Mouse (Mus musculus): ENCODE measurements around the gene Foxo3. TPM values are rescaled to one million over a fixed set of nuclear protein-coding genes. Genes with fewer than 3 reads are reported as not detected.
A peak's percentile ranks its signal among the peaks of the same experiment; 100 is the strongest.

Foxo3 gene
- polyA plus RNA-seq, 1 experiment from 2014 or later, result 7.1 TPM

DNA sequence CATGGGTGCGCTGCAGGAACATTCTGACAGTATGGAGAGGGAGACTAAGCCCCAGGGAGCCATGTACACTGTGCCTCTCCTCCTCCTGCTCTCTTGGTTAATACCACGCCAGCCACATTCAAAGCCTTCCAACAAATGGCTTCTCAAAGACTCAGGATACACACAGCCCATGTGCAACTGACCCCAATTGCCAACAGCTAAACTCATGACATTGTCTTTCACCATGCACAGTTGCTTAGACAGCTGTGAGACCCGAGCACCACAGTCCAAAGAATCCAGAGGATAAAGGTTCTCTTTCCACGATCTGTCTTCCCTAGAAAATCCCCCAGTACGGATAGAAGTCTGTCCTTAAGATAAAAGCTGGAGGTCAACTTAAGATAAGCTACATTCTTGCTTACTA is 27.9 kb downstream of the Foxo3 start:
- no peak overlapping the region for H3K4me3 ChIP-seq (ENCODE audit: control insufficient read depth in 1 of 2, insufficient read depth in 1 of 2, low read depth in 1 of 2, low read length in 2 of 2)

GRCm38 (mm10) chr10:42248156-42248555 is 28.4 kb downstream of the Foxo3 start:
- Histone ChIP-seq H3K27me3 (ENCODE audit: control insufficient read depth, insufficient read depth, low read length) (no peaks in the 10 kb centered on the region), H3K9ac (ENCODE audit: low read length) (no peak overlapping the region), H3K4me1 (ENCODE audit: control insufficient read depth in 2 of 2, insufficient read depth in 2 of 2, low read length in 2 of 2) (peaks cover 50 to 76% of the 10 kb centered on the region in 2 experiments), H3K9me3 (ENCODE audit: control insufficient read depth, low read length) (no peaks in the 10 kb centered on the region), H3K4me2 (ENCODE audit: low read length) (peak overlapping the region; percentile 38), H3K27ac (replicated peaks in 1 of 2; ENCODE audit: control insufficient read depth in 1 of 2, insufficient read depth in 1 of 2, low read depth in 2 of 2, low read length in 2 of 2) (no peak overlapping the region), H3K36me3 (ENCODE audit: control insufficient read depth, insufficient read depth, low read length) (no peaks in the 10 kb centered on the region), H3K4me3 (ENCODE audit: control insufficient read depth in 1 of 2, insufficient read depth in 1 of 2, low read depth in 1 of 2, low read length in 2 of 2) (no peak overlapping the region)
- no peak for ATAC-seq (ENCODE audit: insufficient number of reproducible peaks, insufficient read depth, low FRiP score, low read depth)
- 55% methylated on average over 4 of the region's 4 CpGs for WGBS

More for the DNA sequence above, 27.9 kb downstream of the Foxo3 start:
- Histone ChIP-seq H3K9me3 (ENCODE audit: control insufficient read depth, low read length) (no peaks in the 10 kb centered on the region), H3K4me1 (ENCODE audit: control insufficient read depth in 2 of 2, insufficient read depth in 2 of 2, low read length in 2 of 2) (peaks cover 50 to 76% of the 10 kb centered on the region in 2 experiments), H3K4me2 (ENCODE audit: low read length) (0 out of 2 replicates have a peak overlapping the region, but pooled peaks have one; percentile 2), H3K36me3 (ENCODE audit: control insufficient read depth, insufficient read depth, low read length) (no peaks in the 10 kb centered on the region), H3K9ac (ENCODE audit: low read length) (no peak overlapping the region), H3K27me3 (ENCODE audit: control insufficient read depth, insufficient read depth, low read length) (no peaks in the 10 kb centered on the region), H3K27ac (replicated peaks in 1 of 2; ENCODE audit: control insufficient read depth in 1 of 2, insufficient read depth in 1 of 2, low read depth in 2 of 2, low read length in 2 of 2) (no peak overlapping the region)
- no peak for ATAC-seq (ENCODE audit: insufficient number of reproducible peaks, insufficient read depth, low FRiP score, low read depth)
- WGBS, result 47% methylated on average over 5 of the region's 5 CpGs

DNA sequence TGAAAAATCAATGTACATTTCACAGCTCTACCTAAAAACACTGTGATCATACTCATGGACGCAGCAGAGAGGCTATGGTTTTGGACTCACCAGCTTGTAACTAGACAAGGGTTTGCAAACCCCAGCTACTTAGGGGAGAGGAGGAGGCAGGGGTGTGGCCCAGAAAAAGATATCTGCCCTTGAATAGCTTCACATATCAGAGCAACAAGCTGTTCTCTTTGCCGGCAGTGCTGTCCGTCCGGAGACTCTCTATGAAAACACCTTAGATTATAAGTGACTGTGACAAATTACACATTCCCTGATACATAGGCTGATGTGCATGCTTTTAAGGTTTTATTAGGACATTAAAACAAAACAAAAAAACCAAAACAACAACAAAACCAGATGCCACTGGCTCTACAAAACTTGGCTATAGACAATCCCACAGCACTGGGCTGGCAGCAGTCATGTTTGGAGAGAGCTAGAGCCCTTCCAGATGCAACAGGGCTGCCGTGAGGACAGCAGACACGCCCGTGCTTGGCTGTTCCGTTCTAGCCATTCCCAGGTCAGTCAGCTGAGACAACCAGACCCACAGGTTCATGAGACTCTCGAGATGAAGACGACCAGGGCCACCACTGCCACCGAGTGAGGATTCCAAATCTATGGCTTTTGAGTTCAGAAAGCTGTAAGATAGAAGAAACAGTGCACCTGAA is 29.3 kb downstream of the Foxo3 start:
- Histone ChIP-seq H3K9ac (ENCODE audit: low read length) (0 out of 2 replicates have a peak overlapping the region, but pooled peaks have one; percentile 2), H3K36me3 (ENCODE audit: control insufficient read depth, insufficient read depth, low read length) (no peaks in the 10 kb centered on the region), H3K4me1 (ENCODE audit: control insufficient read depth in 2 of 2, insufficient read depth in 2 of 2, low read length in 2 of 2) (peaks cover 50 to 76% of the 10 kb centered on the region in 2 experiments), H3K4me2 (ENCODE audit: low read length) (peak overlapping the region; percentile 38), H3K9me3 (ENCODE audit: control insufficient read depth, low read length) (no peaks in the 10 kb centered on the region), H3K27ac (replicated peaks in 1 of 2; ENCODE audit: control insufficient read depth in 1 of 2, insufficient read depth in 1 of 2, low read depth in 2 of 2, low read length in 2 of 2) (peak overlapping the region; percentile 35 to 69), H3K27me3 (ENCODE audit: control insufficient read depth, insufficient read depth, low read length) (no peaks in the 10 kb centered on the region), H3K4me3 (ENCODE audit: control insufficient read depth in 1 of 2, insufficient read depth in 1 of 2, low read depth in 1 of 2, low read length in 2 of 2) (no peak overlapping the region)
- 18% methylated on average over 11 of the region's 11 CpGs for WGBS
- ATAC-seq (ENCODE audit: insufficient number of reproducible peaks, insufficient read depth, low FRiP score, low read depth), result no peak

- no peak overlapping the region for H3K9ac ChIP-seq (ENCODE audit: low read length)
- H3K4me3 ChIP-seq (ENCODE audit: control insufficient read depth in 1 of 2, insufficient read depth in 1 of 2, low read depth in 1 of 2, low read length in 2 of 2), result no peak overlapping the region
- H3K9me3 ChIP-seq (ENCODE audit: control insufficient read depth, low read length), result no peaks in the 10 kb centered on the region
- no peaks in the 10 kb centered on the region for H3K36me3 ChIP-seq (ENCODE audit: control insufficient read depth, insufficient read depth, low read length)
- H3K27ac ChIP-seq (replicated peaks in 1 of 2; ENCODE audit: control insufficient read depth in 1 of 2, insufficient read depth in 1 of 2, low read depth in 2 of 2, low read length in 2 of 2), result no peak overlapping the region
- peaks cover 47 to 77% of the 10 kb centered on the region in 2 experiments for H3K4me1 ChIP-seq (ENCODE audit: control insufficient read depth in 2 of 2, insufficient read depth in 2 of 2, low read length in 2 of 2)
- ATAC-seq (ENCODE audit: insufficient number of reproducible peaks, insufficient read depth, low FRiP score, low read depth), result 0 out of 2 replicates have a peak, but pooled peaks have one; percentile 25
- H3K4me2 ChIP-seq (ENCODE audit: low read length), result 0 out of 2 replicates have a peak overlapping the region, but pooled peaks have one; percentile 38
- WGBS, result 60% methylated on average over 3 of the region's 3 CpGs
- no peaks in the 10 kb centered on the region for H3K27me3 ChIP-seq (ENCODE audit: control insufficient read depth, insufficient read depth, low read length)
Observed at GRCm38 (mm10) chr10:42246483-42246882, 30.1 kb downstream of the Foxo3 start.

- H3K36me3 ChIP-seq (ENCODE audit: control insufficient read depth, insufficient read depth, low read length), result no peaks in the 10 kb centered on the region
- H3K4me2 ChIP-seq (ENCODE audit: low read length), result no peak overlapping the region
- no peak overlapping the region for H3K9ac ChIP-seq (ENCODE audit: low read length)
- ATAC-seq (ENCODE audit: insufficient number of reproducible peaks, insufficient read depth, low FRiP score, low read depth), result no peak
- H3K4me1 ChIP-seq (ENCODE audit: control insufficient read depth in 2 of 2, insufficient read depth in 2 of 2, low read length in 2 of 2), result peaks cover 43 to 69% of the 10 kb centered on the region in 2 experiments
- no peak overlapping the region for H3K4me3 ChIP-seq (ENCODE audit: control insufficient read depth in 1 of 2, insufficient read depth in 1 of 2, low read depth in 1 of 2, low read length in 2 of 2)
- no peaks in the 10 kb centered on the region for H3K27me3 ChIP-seq (ENCODE audit: control insufficient read depth, insufficient read depth, low read length)
- no peaks in the 10 kb centered on the region for H3K9me3 ChIP-seq (ENCODE audit: control insufficient read depth, low read length)
- 89% methylated on average over 3 of the region's 3 CpGs for WGBS
- no peak overlapping the region for H3K27ac ChIP-seq (replicated peaks in 1 of 2; ENCODE audit: control insufficient read depth in 1 of 2, insufficient read depth in 1 of 2, low read depth in 2 of 2, low read length in 2 of 2)
Observed at GRCm38 (mm10) chr10:42245636-42246035, 30.9 kb downstream of the Foxo3 start.

GRCm38 (mm10) chr10:42245256-42245601 is 31.3 kb downstream of the Foxo3 start:
- Histone ChIP-seq H3K27me3 (ENCODE audit: control insufficient read depth, insufficient read depth, low read length) (no peaks in the 10 kb centered on the region), H3K9me3 (ENCODE audit: control insufficient read depth, low read length) (no peaks in the 10 kb centered on the region), H3K4me3 (ENCODE audit: control insufficient read depth in 1 of 2, insufficient read depth in 1 of 2, low read depth in 1 of 2, low read length in 2 of 2) (no peak overlapping the region), H3K9ac (ENCODE audit: low read length) (no peak overlapping the region), H3K27ac (replicated peaks in 1 of 2; ENCODE audit: control insufficient read depth in 1 of 2, insufficient read depth in 1 of 2, low read depth in 2 of 2, low read length in 2 of 2) (0 out of 4 replicates have a peak overlapping the region, but pooled peaks of 1 of the 2 experiments have one; percentile 46), H3K4me2 (ENCODE audit: low read length) (no peak overlapping the region), H3K36me3 (ENCODE audit: control insufficient read depth, insufficient read depth, low read length) (no peaks in the 10 kb centered on the region), H3K4me1 (ENCODE audit: control insufficient read depth in 2 of 2, insufficient read depth in 2 of 2, low read length in 2 of 2) (peaks cover 39 to 65% of the 10 kb centered on the region in 2 experiments)
- ATAC-seq (ENCODE audit: insufficient number of reproducible peaks, insufficient read depth, low FRiP score, low read depth), result no peak
- WGBS, result 82% methylated on average over 3 of the region's 3 CpGs

DNA sequence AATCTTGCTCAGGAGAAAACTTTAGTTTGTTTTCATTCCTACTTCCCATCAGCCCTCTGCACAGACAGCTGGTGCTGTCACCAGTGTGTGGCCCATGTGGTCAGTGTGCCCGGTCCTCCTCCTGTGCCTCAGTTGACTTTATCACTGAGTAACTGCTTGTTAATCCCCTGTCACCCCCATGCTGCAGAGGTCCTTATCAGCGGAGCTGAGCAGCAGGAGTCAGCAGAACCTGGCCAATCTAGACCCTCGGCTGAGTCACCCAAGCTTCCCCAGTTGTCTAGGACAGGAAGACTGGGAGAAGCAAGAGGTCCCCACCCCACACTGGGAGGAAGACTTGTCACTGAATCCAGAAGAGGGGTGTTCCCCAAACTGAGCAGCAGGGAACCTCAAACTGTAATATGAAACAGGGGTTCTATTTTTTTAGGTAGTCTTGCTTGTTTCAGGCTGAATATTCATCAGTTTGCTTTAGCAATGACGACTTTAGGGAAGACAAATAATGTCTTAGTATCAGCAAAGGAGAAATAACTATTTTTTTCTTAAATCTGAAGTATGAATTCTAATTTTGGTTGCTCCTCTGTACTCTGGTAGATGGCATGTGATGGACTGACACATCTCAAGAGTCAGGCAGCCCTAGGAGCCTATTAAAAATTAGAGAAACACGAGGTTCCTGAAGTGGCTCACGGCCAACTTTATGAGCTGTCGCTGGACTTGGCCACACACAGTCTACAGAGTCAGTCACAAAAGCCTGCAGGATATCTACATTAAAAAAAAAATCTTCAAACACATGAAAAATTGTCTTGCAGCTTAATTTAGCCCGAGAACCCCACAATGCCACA is 31.9 kb downstream of the Foxo3 start:
- no peak overlapping the region for H3K4me3 ChIP-seq (ENCODE audit: control insufficient read depth in 1 of 2, insufficient read depth in 1 of 2, low read depth in 1 of 2, low read length in 2 of 2)
- peaks cover 36 to 61% of the 10 kb centered on the region in 2 experiments for H3K4me1 ChIP-seq (ENCODE audit: control insufficient read depth in 2 of 2, insufficient read depth in 2 of 2, low read length in 2 of 2)
- H3K4me2 ChIP-seq (ENCODE audit: low read length), result no peak overlapping the region
- H3K27ac ChIP-seq (replicated peaks in 1 of 2; ENCODE audit: control insufficient read depth in 1 of 2, insufficient read depth in 1 of 2, low read depth in 2 of 2, low read length in 2 of 2), result peak overlapping the region; percentile 22 to 46; a peak in 2 of 4 replicates
- H3K9me3 ChIP-seq (ENCODE audit: control insufficient read depth, low read length), result no peaks in the 10 kb centered on the region
- ATAC-seq (ENCODE audit: insufficient number of reproducible peaks, insufficient read depth, low FRiP score, low read depth), result 0 out of 2 replicates have a peak, but pooled peaks have one; percentile 16
- WGBS, result 35% methylated on average over 8 of the region's 8 CpGs
- H3K36me3 ChIP-seq (ENCODE audit: control insufficient read depth, insufficient read depth, low read length), result no peaks in the 10 kb centered on the region
- no peaks in the 10 kb centered on the region for H3K27me3 ChIP-seq (ENCODE audit: control insufficient read depth, insufficient read depth, low read length)
- no peak overlapping the region for H3K9ac ChIP-seq (ENCODE audit: low read length)

Data from heart, embryonic 14.5 days (tissue).